Mouse (Mus musculus) mesoderm, embryonic 11.5 days (tissue): ENCODE data around the gene Rnf222.

Experiments
- DNase-seq: peaks from one replicate; pipeline ENCODE4 v3.0.0-alpha.2; 2012; ENCODE audit warnings: low read depth, low spot score

The Rnf222 gene

DNA sequence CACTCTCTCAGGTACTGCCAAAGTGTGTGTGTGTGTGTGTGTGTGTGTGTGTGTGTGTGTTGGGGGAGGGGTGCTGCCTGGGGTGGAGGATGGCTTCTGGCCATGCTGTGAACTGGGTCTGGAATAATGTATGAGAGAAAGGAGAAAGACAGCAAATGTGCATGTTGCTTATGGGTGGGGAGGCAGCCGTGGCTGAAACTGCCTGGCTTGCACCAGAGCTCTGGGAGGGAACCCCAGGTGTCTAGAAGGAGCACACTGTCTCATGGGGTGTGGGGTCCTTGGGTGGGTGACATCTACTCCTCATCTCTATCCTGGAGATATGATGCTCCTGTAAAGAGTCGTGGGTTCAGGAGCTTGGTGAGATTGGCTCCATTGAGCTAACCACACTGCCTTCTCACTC lies 300 bp downstream of the Rnf222 start:
- DNase-seq = no peak

DNA sequence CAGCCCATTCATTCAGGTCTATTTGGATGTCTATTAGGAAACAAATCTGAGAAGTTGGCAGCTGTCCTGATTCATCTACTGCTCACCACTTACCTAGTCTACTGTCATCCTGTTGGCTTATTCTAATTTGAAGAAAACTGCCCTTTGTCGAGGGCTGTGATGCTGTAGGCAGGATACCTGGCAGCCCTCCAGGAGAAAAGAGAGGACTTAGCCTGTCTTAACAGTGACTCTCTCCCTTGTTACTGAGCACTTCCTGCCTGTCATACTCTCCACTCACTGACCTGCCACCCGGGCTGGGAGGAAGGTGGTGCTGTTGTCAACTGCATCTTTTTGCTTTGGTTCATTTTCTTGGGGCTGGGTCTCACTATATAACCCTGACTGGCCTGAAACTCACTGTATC lies 2.3 kb downstream of the Rnf222 start:
- DNase-seq = no peak

DNA sequence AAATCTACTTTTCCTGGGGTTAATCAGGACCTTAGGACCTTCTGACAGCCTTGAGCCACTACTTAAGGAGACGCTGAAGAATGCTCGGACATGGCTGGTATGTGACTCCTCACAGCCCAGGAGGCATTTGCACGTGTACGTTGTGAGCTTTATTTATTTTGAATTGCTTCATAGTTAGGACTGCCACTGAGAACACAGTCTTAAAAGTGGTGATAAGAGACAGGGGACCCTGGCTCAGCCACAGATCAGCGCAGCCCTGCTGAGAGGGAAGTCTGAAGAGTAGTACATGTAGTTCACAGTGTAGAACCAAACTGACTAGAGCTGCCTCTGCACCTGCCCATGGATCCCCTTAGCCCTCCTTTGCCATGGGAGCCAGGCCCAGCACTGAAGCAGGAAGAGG lies 3.5 kb downstream of the Rnf222 start:
- no peak for DNase-seq

DNA sequence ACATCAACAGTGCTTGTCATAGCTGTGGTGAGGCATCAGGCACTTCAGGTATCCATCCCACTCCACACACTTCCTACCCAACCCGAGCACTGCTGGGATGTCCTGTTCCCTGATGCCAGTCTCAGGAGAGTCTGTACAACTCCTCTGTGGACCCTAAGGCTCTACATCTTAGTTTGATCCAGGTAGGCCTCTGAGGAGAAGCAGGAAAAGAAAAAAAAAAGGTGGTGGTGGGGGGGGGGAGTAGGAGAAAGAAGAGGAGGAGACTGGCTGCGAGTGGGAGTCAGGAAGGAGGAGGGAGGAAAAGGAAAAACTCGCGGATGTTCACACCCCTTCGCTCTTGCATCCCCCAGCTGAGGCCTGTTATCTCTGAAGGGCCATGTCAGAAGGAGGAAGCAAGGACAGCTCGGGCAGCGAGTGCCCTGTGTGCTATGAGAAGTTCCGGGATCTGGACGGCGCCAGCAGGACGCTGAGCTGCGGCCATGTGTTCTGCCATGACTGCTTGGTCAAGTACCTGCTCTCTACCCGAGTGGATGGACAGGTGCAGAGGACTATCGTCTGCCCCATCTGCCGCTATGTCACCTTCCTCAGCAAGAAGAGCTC lies 4.0 kb downstream of the Rnf222 start:
- DNase-seq = no peak

DNA sequence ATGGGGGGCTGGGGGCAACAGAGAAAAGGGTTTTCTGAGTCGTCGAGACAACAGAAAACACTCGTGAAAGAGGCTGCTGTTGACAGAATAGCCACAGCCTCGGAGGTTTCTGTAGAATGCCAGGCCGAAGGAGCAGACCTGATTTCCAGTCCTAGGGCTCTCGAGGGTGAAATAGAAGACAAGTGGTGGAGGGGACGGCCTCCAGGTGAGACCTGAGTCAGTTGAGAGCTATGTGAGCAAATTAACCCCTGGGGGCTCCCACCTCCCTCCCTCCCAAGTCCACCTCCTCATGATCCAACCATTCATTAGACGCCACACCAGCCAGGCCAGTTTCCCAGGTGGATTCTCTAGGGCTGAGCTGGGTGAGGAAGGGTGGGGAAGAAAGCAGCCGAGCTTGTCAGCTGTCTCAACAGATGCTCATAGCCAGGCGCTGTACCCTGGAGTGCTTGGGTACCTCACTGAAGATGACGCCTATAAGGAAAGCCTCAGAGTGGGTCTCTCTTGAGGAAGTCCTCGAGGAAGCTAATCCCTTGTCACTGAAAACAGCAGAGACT lies 5.6 kb downstream of the Rnf222 start:
- DNase-seq = no peak

DNA sequence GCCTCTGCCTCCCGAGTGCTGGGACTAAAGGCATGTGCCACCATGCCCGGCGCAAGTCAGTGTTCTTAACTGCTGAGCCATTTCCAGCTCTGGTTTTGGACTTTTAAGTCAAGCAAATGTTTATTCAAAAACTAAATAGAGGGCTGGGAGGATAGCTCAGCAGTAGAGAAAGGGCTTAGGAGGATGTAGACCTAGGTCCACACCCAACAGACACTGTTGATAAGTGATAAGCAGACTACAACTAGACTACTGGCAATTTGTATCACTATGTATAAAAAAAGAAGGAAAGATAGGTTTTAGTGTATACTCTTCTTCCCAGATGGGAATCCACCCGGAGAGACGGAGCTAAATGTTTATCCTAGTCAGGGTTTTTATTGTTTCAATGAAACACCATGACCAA lies 7.9 kb downstream of the Rnf222 start:
- DNase-seq = no peak

DNA sequence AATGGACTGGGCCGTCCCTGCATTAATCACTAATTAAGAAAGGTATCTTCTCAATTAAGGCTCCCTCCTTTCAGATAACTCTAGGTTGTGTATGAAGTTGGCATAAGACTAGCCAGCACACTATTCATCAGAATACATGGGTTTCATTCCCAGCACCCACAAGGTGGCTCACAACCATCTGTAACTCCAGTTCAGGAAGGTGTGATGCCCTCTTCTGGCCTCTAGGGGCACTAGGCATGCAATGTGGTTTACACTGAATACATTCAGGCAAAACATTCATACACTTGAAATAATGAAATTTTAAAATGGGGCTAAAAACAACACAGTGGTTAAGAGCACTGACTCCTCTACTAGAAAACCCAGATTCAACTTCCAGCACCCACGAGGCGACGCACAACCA lies 8.8 kb downstream of the Rnf222 start:
- no peak for DNase-seq

DNA sequence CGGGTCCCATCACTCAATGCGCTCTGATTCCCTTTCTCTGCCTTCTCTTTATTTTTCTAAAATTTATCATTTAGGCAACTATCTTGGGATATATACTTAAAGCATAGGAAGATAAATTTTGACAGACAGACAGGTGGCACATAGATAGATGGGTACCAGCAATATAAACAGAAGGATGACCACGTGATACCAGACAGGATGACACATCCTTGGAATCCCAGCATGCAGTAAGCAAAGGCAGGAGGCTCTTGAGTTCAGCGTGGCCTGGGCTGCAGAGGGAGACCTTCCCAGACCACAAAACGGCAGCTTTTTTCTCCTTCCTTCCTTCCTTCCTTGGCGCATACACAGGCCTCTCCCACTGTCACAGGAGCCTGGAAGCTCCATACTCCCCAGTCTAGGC lies 9.5 kb downstream of the Rnf222 start:
- no peak for DNase-seq

DNA sequence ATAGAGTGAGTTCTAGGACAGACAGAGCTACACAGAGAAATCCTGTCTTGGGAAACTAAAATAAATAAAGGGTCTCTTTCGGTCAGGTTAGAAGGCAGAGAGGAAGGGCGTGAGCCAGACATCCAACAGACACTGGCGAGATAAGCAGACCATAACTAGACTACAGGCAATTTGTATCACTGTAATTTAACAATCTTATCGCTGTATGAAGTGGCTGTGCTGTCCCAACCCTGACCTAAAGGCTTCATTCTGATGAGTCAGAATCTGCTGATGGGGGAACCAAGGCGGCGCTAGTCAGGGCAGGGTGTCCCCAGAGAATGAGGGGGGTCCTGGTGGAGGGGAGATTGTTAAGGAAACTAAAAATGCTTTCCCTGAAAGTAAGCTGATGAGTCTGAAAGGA lies 10.4 kb downstream of the Rnf222 start:
- DNase-seq = no peak

DNA sequence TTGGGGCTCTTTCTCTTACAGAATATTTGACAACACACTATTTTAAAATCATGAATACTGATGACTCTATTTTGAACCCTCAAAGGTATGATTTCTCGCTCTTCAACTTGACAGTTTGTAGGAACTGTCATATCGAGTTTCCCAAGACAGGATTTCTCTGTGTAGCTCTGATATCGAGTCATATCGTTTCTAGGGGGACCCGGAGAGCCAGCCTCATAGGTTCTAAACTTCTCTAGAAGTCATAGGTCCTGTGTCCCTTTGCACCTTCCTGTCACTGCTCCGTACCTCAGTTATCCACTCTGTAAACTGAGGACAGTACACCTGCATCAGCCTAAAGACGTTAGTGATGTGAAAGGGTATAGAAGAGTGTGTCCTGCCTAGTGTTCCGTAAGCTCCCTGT lies 11.5 kb downstream of the Rnf222 start:
- DNase-seq = no peak

DNA sequence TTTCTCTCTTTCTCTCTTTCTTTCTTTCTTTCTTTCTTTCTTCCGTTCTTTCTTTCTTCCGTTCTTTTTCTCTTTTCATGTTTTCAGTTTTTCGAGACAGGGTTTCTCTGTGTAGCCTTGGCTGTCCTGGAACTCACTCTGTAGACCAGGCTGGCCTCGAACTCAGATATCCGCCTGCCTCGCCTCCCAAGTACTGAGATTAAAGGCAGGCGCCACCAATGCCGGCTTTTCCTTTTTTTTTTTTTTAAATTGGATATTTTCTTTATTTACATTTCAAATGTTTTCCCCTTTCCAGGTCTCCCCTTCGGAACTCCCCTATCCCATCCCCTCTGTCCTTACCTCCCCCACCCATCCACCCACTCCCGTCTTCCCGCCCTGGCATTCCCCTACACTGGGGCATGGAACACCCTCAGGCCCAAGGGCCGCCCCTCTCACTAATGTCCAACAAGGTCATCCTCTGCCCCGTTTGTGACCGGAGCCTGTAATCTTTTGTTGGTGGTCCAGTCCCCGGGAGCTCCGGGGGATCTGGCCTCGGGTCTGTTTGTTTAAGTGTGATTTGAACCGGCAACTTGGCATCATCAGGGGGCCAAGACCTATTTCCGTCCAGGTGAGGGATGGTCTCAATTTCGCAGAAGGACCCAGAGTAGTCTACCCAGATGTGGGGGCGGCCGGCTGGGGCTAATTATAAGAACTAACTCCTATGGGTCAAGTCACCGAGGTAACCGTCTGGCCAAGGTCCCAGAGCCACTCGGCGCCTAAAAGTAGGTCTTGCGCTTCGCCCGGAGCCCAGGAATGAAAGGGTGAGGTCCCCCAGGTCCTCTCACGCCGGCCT lies 12.4 kb downstream of the Rnf222 start:
- no peak for DNase-seq

DNA sequence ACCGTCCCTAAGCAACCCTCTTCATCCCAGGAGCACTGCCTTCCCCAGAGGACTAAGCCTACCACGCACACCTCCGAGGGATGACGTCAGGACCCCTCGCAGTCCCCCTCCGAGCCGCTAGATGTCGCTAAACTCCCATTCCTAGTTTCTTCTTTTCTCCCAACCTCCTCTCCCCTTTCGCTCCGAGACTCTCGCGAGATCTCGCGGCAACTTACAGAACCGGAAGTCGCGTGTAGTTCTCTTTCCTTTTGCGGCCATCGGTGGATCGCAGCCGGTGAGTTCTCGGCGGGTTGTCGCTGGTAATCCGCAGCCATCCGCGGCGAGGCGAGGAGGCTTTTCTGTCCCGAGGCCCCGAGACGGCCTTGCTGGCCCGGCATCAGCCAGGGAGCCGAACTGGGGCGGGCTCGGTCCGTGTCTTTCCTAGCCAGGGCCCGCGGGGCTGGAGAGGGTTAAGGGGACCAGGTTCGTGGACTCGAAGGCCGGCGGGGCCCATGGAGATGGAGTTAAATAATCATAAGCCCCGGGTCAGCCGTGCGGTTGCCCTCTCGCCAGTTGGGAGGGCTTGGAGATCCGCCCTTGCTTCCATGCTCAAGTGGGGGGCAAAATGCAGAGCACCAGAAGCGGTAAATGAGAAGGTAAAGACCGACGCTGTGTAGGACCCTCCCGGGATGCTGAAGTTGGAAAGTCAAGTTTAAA lies 13.1 kb downstream of the Rnf222 start, which contains the start of gene Rpl26:
Gene Rpl26, plus strand, starts transcription at position 233 of the 696 bp plus-strand sequence.
- DNase-seq = peak; percentile 100

DNA sequence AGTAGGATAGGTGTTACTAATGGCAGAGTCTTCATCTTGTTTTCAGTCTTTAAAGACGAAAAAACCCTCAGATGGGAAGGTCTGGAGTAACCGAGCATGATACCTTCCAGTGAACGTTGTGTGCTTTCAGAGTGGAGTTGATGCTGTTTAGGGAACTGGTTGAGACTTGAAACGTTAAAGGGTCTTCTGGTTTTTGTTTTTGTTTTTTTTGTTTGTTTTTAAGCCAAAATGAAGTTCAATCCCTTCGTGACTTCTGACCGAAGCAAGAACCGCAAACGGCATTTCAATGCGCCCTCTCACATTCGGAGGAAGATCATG lies 13.7 kb downstream of the Rnf222 start:
- DNase-seq = no peak

DNA sequence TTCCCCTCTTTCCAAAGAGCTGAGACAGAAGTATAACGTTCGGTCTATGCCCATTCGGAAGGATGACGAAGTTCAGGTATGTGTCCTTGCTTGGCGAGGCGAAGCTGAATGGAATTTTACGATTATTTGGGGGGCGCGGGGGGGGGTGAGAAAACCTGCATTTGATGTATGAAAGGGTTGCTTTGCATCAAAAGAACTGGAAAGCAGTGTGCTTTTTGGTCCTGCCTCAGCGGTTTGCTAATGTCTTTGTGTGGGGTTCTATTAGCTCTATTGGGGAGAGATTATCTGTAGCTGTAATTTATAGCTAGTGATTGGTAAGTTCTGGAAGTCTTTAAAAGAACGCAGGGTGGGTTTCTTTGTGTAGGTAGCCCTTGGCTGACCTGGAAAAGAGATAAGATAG lies 14.0 kb downstream of the Rnf222 start:
- DNase-seq = no peak

DNA sequence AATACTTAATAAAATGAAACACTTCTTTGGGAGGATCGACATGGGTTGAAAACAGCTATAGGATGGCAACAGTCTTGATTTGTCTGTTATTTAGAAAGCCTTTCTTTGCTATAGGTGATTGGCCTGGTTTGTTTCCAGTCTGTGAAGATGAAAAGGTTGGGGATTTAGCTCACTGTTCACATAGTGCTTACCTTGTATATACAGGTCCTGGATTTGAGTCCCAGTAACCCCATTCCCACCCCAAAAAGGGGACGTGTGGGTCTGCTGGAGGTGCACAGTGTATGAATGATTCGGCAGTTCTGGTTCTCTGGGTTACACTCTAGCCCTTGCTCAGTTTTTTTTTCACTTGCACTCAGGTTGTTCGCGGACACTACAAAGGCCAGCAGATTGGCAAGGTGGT lies 14.5 kb downstream of the Rnf222 start:
- DNase-seq = no peak

DNA sequence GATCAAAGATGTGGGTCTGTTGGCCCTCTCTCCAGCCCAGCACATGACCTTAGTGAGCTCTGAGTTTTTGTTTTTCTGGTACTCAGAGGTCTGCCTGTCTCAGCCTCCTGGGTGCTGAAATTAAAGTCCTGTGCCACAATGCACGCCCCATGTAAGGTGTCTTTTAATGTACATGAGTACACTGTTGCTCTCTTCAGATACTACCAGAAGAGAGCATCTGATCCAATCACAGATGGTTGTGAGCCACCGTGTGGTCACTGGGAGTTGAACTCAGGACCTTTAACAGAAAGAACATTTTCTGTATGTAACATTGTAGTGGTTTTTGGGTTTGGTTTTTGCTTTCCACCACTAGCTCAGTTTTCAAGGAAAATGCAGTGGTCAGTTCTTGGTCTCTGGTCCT lies 15.4 kb downstream of the Rnf222 start:
- DNase-seq = no peak

DNA sequence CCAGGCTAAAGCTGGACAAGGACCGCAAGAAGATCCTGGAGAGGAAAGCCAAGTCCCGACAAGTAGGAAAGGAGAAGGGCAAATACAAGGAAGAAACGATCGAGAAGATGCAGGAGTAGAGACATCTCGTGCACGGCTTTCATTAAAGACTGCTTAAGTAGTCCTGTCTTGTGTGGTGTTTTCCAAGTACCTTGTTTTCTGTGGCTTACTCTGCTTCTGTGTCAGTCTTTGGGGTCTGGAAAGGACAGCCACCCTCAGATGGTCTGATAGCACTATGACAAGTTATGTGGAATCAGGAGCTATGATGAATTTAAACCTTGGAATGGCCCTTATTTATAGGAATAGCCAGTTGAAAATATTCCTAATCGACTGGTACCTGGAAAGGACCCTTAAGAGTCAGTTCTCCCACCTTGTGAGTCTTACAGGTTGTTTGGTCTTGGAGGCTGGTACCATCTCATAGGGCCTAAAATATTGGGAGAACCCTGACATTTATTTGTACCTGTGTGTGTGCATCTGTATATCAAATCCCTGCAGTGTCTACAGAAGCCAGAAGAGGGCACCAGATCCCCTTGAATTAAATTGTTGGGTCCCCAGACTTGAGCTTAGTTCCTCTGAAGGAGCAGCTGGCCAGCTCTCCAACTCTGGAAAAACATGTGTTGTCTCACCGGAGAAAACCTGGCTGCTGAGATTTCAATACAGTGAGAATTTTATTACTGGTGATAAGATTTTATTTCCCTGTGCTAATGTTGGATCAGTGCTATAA lies 16.2 kb downstream of the Rnf222 start:
- DNase-seq = peak; percentile 78

DNA sequence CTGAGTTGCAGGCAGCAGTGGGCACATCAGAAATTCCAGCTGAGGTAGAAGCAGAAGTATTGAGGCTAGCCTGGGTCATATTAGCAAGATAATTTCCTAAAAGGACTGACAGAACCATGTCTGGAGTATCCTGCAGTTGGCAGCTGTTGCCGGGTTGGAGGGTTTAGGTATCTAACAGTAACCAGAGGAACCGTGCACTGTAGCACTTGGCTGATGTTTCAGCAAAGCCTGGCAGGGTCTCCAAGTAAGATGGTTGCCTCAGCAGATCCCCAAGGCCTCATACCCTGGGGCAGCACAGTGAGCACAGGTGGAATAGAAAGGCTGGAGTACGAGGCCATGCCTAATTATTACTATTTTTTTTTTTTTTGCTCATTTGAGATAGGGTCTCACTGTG lies 16.8 kb downstream of the Rnf222 start:
- DNase-seq = no peak

DNA sequence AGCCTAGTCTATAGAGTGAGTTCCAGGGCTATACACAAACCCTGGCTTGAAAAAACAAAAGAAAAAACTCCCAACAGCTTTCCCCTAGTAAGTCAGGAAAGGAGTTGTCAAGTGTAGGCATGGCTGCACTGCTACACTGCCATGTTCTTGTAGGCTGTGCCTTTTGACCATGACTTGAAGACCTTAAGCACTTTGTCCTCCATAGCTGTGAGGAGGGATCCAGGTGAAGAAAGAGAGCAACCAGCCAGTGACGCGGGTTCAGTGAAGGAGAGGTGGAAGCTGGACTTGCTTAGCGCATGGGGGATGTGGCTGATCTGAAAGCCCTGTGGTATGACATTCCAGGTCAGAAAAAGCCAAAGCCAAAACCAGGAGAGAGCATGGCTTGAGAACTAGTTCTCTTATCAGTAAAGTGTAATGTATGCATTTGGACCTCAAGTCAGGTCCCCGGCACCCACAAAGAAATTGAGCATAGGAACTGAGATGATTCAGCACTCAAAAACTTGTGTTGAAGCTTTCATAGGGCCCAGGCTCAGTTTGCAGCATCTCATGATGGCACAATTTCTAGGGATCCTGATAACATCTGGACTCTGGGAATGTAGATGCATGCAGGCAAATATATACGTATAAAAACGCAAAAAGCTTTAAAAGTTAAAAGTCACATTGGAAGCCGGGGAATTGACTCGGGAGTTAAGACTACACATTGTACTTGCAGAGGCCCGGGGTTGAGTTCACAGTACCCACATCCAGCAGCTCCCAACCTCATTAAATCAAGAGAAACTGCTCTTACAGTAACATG lies 17.5 kb downstream of the Rnf222 start:
- no peak for DNase-seq

DNA sequence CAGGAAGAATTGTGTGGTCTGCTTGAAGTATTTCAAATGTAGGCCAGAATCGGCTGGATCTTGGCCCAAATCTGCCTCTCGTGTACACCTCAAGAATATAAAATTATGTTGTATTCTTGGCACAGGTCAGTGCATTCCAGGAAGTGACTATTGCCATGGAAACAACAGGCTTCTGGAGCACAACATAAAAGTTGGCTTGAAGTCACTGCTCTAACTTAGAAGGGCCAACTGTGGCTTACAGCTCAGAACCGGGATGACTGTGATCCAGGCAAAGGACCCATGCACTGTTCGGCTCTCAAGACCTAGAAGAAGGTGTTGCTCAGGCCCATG lies 18.1 kb downstream of the Rnf222 start:
- DNase-seq = no peak

DNA sequence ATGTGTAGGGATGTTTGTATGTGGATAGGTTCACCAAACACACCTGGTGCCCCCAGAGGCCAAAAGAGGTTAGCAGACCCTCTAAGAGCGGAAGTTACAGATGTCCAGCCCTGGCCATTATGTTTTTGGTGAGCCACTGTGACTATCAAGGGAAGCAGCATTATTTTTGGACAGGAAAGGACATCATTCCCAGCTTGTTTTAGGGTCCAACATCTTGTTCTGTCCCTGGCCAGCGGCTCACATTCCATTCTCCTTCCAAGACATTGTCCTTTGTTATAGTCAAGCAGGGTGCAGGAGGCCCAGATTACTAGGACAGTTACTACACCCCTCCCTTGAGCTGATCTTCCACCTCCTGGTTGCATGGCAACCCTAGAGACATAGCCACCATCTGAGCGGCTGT lies 18.9 kb downstream of the Rnf222 start:
- DNase-seq = no peak
